Mouse (Mus musculus): ENCODE data around the gene Tmem160. TPM values are rescaled to one million over a fixed set of nuclear protein-coding genes. Genes with fewer than 3 reads are reported as not detected.

Gene Tmem160
- polyA plus RNA-seq (2012; rRNA removed) = 156 and 330 TPM in 2 replicates

- H3K27me3 ChIP-seq (ENCODE audit: control insufficient read depth, insufficient read depth, low read length) = no peaks in the 10 kb centered on the region
- H3K4me3 ChIP-seq (ENCODE audit: low read depth, low read length) = peak within 1 kb of the TSS; percentile 79
- H3K4me1 ChIP-seq (ENCODE audit: control insufficient read depth, insufficient read depth, insufficient read length, low read length) = peaks cover 7% of the 10 kb centered on the region; the same call in 1 of the 2 replicates
- WGBS = 1% methylated on average over 30 of the region's 30 CpGs
- TF ChIP-seq POLR2A (IDR thresholded peaks at IDR 0.05; ENCODE audit: low read depth, low read length) (0 out of 2 replicates have a peak, but pooled peaks have one; percentile 23), CTCF (IDR thresholded peaks at IDR 0.05; ENCODE audit: extremely low read depth, insufficient read length, insufficient replicate concordance, low read depth, low read length) (no peak)
- no peak within 1 kb of the TSS; the same call in 1 of the 2 replicates for H3K27ac ChIP-seq (ENCODE audit: insufficient read depth, low read depth, low read length)
- H3K36me3 ChIP-seq (ENCODE audit: control insufficient read depth, insufficient read depth, low read length) = peaks cover 1% of the 10 kb centered on the region; the same call in 1 of the 2 replicates
Measured at GRCm38 (mm10) chr7:16452587-16453073, at the start of gene Tmem160. TSS of gene Tmem160 (plus strand) at chr7:16452779.

- H3K27ac ChIP-seq (ENCODE audit: insufficient read depth, low read depth, low read length) = peak overlapping the region; percentile 72
- TF ChIP-seq POLR2A (IDR thresholded peaks at IDR 0.05; ENCODE audit: low read depth, low read length) = no peak
- TF ChIP-seq CTCF (IDR thresholded peaks at IDR 0.05; ENCODE audit: extremely low read depth, insufficient read length, insufficient replicate concordance, low read depth, low read length) = no peak
- H3K4me3 ChIP-seq (ENCODE audit: low read depth, low read length) = peak overlapping the region; percentile 41
- no peaks in the 10 kb centered on the region for H3K27me3 ChIP-seq (ENCODE audit: control insufficient read depth, insufficient read depth, low read length)
- 30% methylated on average over 21 of the region's 21 CpGs for WGBS
- H3K4me1 ChIP-seq (ENCODE audit: control insufficient read depth, insufficient read depth, insufficient read length, low read length) = peaks cover 40% of the 10 kb centered on the region
- H3K36me3 ChIP-seq (ENCODE audit: control insufficient read depth, insufficient read depth, low read length) = no peaks in the 10 kb centered on the region; the same call in 1 of the 2 replicates
Measured at GRCm38 (mm10) chr7:16402968-16403948, 49.3 kb upstream of the Tmem160 start.

DNA sequence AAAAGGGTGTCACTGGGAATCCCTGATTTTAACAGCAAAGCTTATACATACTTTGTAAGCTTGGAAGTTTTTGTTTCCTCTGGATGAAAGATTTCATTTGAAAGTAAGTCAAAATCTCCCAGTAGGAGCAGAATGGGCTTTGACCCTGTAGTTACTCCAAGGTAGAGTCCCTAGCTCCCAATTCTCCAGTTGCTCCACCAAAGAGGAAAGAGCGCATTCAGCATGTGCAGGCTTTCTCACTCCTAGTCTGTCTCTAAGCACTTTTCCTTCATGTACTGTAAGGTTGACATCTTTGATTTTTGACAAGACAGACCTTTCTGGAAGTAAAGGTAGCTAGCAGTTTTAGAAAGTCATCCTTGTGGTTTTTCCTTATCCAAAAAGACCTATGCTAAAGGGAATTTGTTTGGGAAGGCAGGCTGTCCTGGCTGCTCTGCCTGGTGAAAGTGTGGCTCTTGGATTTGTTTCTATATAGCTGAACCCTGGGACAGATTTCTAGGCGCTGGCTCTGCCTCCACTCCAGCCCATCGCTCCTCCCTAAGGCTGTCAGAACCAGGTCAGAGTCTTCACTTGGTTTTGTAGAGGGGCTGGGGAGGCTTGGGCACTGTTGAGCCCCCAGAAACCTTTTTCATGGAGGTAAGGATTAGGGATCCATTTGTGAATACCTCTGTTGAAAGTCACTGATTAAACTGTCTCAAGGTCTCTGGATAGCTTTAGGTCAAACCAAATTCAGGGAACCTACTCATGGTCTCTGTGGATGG is 48.1 kb upstream of the Tmem160 start:
- no peak overlapping the region for H3K4me3 ChIP-seq (ENCODE audit: low read depth, low read length)
- H3K36me3 ChIP-seq (ENCODE audit: control insufficient read depth, insufficient read depth, low read length) = no peaks in the 10 kb centered on the region; the same call in 1 of the 2 replicates
- H3K4me1 ChIP-seq (ENCODE audit: control insufficient read depth, insufficient read depth, insufficient read length, low read length) = peaks cover 34% of the 10 kb centered on the region
- 45% methylated on average over 3 of the region's 3 CpGs for WGBS
- H3K27me3 ChIP-seq (ENCODE audit: control insufficient read depth, insufficient read depth, low read length) = no peaks in the 10 kb centered on the region
- TF ChIP-seq POLR2A (IDR thresholded peaks at IDR 0.05; ENCODE audit: low read depth, low read length) (0 out of 2 replicates have a peak, but pooled peaks have one; percentile 9), CTCF (IDR thresholded peaks at IDR 0.05; ENCODE audit: extremely low read depth, insufficient read length, insufficient replicate concordance, low read depth, low read length) (no peak)
- peak overlapping the region; percentile 99 for H3K27ac ChIP-seq (ENCODE audit: insufficient read depth, low read depth, low read length)

DNA sequence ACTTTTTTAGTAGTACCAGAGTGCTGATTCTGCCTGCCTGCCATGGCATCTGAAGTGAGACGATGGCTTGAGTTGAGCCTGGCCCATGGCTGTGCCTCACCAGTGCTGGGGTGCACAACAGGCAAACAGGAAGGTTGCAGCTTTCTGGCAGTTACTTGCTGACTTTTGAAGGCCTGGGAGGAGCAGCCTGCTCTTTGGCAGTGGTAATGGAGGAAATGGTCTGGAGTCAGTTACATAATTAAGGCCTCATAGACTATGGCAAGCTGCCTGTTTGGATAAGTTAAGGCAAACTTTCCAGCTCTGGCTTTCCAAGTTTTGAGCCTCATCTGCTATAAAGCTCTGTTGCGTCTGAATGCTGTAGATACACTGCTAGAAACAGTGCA is 47.5 kb upstream of the Tmem160 start:
- Histone ChIP-seq H3K27me3 (ENCODE audit: control insufficient read depth, insufficient read depth, low read length) (no peaks in the 10 kb centered on the region), H3K27ac (ENCODE audit: insufficient read depth, low read depth, low read length) (peak overlapping the region; percentile 99), H3K4me3 (ENCODE audit: low read depth, low read length) (no peak overlapping the region), H3K4me1 (ENCODE audit: control insufficient read depth, insufficient read depth, insufficient read length, low read length) (peaks cover 34% of the 10 kb centered on the region), H3K36me3 (ENCODE audit: control insufficient read depth, insufficient read depth, low read length) (no peaks in the 10 kb centered on the region; the same call in 1 of the 2 replicates)
- TF ChIP-seq POLR2A (IDR thresholded peaks at IDR 0.05; ENCODE audit: low read depth, low read length) (0 out of 2 replicates have a peak, but pooled peaks have one; percentile 5), CTCF (IDR thresholded peaks at IDR 0.05; ENCODE audit: extremely low read depth, insufficient read length, insufficient replicate concordance, low read depth, low read length) (no peak)
- 15% methylated on average over 2 of the region's 2 CpGs for WGBS

GRCm38 (mm10) chr7:16405516-16406351 is 46.8 kb upstream of the Tmem160 start:
- TF ChIP-seq CTCF (IDR thresholded peaks at IDR 0.05; ENCODE audit: extremely low read depth, insufficient read length, insufficient replicate concordance, low read depth, low read length) = no peak
- no peak for TF ChIP-seq POLR2A (IDR thresholded peaks at IDR 0.05; ENCODE audit: low read depth, low read length)

DNA sequence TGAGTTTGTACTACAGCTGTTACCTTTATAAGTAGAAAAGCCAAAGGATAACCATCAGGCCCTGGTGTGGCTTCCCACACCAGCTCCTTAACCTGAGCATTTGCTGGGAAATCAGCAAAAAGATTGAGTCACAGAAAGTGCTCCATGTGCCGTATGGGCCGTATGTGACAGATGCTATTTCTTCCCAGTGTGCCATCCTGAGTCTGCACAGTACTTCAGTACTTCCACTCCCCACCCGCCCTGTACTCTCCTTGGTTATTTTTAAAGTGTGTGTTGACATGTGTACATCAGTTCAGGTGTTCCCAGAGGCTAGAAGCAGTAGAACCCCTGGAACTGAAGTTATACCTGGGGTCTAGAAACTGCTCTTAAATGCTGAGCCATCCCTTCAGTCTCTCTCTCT is 45.6 kb upstream of the Tmem160 start:
- TF ChIP-seq POLR2A (IDR thresholded peaks at IDR 0.05; ENCODE audit: low read depth, low read length) (no peak), CTCF (IDR thresholded peaks at IDR 0.05; ENCODE audit: extremely low read depth, insufficient read length, insufficient replicate concordance, low read depth, low read length) (no peak)
- H3K36me3 ChIP-seq (ENCODE audit: control insufficient read depth, insufficient read depth, low read length) = peaks cover 2% of the 10 kb centered on the region
- WGBS = 88% methylated on average over 3 of the region's 3 CpGs
- H3K4me1 ChIP-seq (ENCODE audit: control insufficient read depth, insufficient read depth, insufficient read length, low read length) = peaks cover 40% of the 10 kb centered on the region
- H3K4me3 ChIP-seq (ENCODE audit: low read depth, low read length) = no peak overlapping the region
- no peaks in the 10 kb centered on the region for H3K27me3 ChIP-seq (ENCODE audit: control insufficient read depth, insufficient read depth, low read length)
- H3K27ac ChIP-seq (ENCODE audit: insufficient read depth, low read depth, low read length) = peak overlapping the region; percentile 51

More at GRCm38 (mm10) chr7:16405516-16406351, 46.8 kb upstream of the Tmem160 start:
- H3K27me3 ChIP-seq (ENCODE audit: control insufficient read depth, insufficient read depth, low read length) = no peaks in the 10 kb centered on the region
- peak overlapping the region; percentile 99 for H3K27ac ChIP-seq (ENCODE audit: insufficient read depth, low read depth, low read length)
- peaks cover 34% of the 10 kb centered on the region for H3K4me1 ChIP-seq (ENCODE audit: control insufficient read depth, insufficient read depth, insufficient read length, low read length)
- WGBS = 2% methylated on average over 11 of the region's 11 CpGs
- H3K36me3 ChIP-seq (ENCODE audit: control insufficient read depth, insufficient read depth, low read length) = peaks cover 2% of the 10 kb centered on the region
- H3K4me3 ChIP-seq (ENCODE audit: low read depth, low read length) = peak overlapping the region; percentile 23; the same call in 1 of the 2 replicates
